Mouse (Mus musculus) olfactory bulb, adult 2 months (tissue): ENCODE measurements at regions not wholly inside any gene's neighbourhood (a gene's known extent, or its start where the extent isn't known, plus 50 kb on each side); places are given as distances from the start of the nearest gene placed in this dataset.

Experiments used
- H3K27ac ChIP-seq: fragments of 200-500 bp; 2 replicates; pipeline ENCODE4 v1.5.1; 2012; ENCODE audit warnings: low read depth, low read length; ENCODE audit not compliant: insufficient read depth
- H3K4me1 ChIP-seq: fragments of 200-500 bp; 2 replicates; pipeline ENCODE4 v1.6.1; 2012; ENCODE audit warnings: low read length; ENCODE audit not compliant: control insufficient read depth, insufficient read depth
- H3K4me3 ChIP-seq: fragments of 200-500 bp; 2 replicates; pipeline ENCODE4 v1.5.1; 2012; ENCODE audit warnings: mild to moderate bottlenecking, low read depth, low read length, moderate library complexity; ENCODE audit not compliant: insufficient read depth
- CTCF ChIP-seq: fragments of 200-500 bp; IDR thresholded peaks from 2 replicates; pipeline ENCODE4 v1.5.1; 2012; ENCODE audit warnings: low read depth, mild to moderate bottlenecking, low read length, moderate library complexity; ENCODE audit not compliant: insufficient read depth
- POLR2A ChIP-seq: fragments of 200-500 bp; IDR thresholded peaks from 2 replicates; pipeline ENCODE4 v1.6.1; 2012; ENCODE audit warnings: mild to moderate bottlenecking, low read depth, low read length, moderate library complexity; ENCODE audit not compliant: insufficient read depth
- WGBS: fragments of 180-500 bp; shearing (Covaris S2); methylation state at CpG from one replicate; pipeline ENCODE4 v1.1.7; 2018; 5-methylcytosine and 5-hydroxymethylcytosine counted together

- Histone ChIP-seq H3K4me1 (peaks cover 2% of the 10 kb centered on the region; the same call in 1 of the 2 replicates), H3K27ac (no peak overlapping the region), H3K4me3 (no peak overlapping the region)
- WGBS: 61% methylated on average over 11 of the region's 11 CpGs
- no peak for TF ChIP-seq CTCF
- TF ChIP-seq POLR2A: no peak
Observed at GRCm38 (mm10) chr4:81177443-81178041, 265.1 kb downstream of the Mpdz start.

DNA sequence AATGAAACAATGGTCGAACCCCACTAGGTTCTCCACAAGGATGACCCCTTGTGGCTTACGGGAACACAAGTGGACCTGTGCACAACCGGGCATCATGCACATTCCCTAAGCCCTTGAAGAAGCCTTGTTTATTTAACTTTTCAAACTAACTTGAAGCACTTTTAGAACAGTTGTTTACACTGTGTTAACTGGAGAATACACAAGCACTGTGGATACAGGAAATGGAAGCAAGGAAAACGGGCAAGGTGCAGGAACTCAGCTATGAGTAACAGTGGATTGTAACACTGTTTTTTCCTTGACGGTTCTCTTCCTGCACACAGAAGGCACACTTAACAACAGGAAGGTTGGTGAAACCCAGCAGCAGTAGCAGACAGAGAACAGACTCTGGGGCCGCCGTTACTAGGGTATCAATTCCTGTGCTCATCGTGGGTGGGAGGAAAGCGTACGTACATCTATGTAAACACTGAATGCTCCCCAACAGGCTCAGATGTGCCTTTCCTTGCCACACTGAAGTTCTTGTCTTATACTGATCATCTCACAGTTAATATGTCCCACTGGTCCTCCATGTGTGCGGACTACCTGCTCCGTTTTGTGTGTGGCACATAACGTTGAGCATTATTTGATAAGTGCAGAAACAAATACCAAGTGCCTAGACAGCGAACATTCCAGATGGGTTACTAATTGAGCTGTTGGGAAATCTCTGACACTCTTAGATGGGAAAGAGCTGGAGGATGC, 264.4 kb downstream of the Mpdz start:
- no peak for TF ChIP-seq POLR2A
- TF ChIP-seq CTCF: no peak
- WGBS: 73% methylated on average over 14 of the region's 14 CpGs
- Histone ChIP-seq H3K4me3 (no peak overlapping the region), H3K27ac (no peak overlapping the region), H3K4me1 (peaks cover 2% of the 10 kb centered on the region; the same call in 1 of the 2 replicates)

DNA sequence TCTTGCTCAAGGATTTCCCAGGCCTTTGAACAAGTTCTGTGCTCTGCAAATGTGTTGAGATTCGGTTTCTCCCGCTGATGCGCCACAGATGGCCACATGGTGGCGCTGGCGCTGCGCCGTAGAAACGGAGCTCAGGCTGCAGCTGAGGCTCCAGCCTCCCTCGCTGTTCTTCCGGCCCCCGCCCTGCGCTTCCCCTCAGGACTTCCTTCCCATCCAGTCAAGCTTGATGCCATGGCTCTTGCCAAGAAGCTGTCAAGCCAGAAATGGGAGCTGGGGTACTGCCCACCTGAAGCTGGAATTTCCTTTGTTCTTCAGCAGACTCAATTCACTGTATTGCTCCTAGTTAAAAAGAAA, 263.9 kb downstream of the Mpdz start:
- H3K27ac ChIP-seq: no peak overlapping the region
- TF ChIP-seq CTCF (peak; percentile 95), POLR2A (no peak)
- no peak overlapping the region for H3K4me3 ChIP-seq
- H3K4me1 ChIP-seq: peaks cover 2% of the 10 kb centered on the region; the same call in 1 of the 2 replicates
- under 1% methylated on average over 12 of the region's 12 CpGs for WGBS

GRCm38 (mm10) chr4:81216123-81216522, 226.5 kb downstream of the Mpdz start:
- TF ChIP-seq POLR2A (no peak), CTCF (no peak)
- H3K4me1 ChIP-seq: no peaks in the 10 kb centered on the region
- H3K4me3 ChIP-seq: no peak overlapping the region
- H3K27ac ChIP-seq: no peak overlapping the region
- 91% methylated on average over 1 of the region's 1 CpGs for WGBS

- H3K27ac ChIP-seq: no peak overlapping the region
- WGBS: 12% methylated on average over 11 of the region's 11 CpGs
- no peak overlapping the region for H3K4me3 ChIP-seq
- no peak for TF ChIP-seq POLR2A
- no peak for TF ChIP-seq CTCF
- no peaks in the 10 kb centered on the region for H3K4me1 ChIP-seq
Observed at GRCm38 (mm10) chr4:81217979-81218378, 224.6 kb downstream of the Mpdz start.

DNA sequence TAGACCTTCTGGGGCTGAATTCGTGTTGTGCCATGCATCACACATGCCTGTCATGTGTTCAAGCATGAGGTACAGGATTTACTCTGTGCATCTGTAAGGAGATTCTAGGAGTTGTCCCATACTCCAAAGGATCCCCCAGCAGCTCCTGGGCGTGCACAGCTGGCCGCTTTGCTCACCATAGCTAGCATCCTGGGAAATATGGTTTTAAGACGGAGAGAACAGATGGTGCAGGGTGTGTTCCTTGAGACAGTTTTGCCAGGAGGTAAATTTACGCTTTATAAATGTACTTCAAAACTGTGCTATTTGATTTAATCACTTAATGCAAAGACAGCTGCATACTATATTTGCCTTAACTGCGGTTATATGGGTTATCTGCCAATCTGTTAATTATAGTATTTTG, 220.6 kb downstream of the Mpdz start:
- WGBS: 86% methylated on average over 6 of the region's 6 CpGs
- Histone ChIP-seq H3K27ac (no peak overlapping the region), H3K4me3 (no peak overlapping the region), H3K4me1 (no peaks in the 10 kb centered on the region)
- TF ChIP-seq CTCF (no peak), POLR2A (no peak)

- Histone ChIP-seq H3K4me1 (no peaks in the 10 kb centered on the region), H3K4me3 (no peak overlapping the region), H3K27ac (no peak overlapping the region)
- TF ChIP-seq POLR2A (no peak), CTCF (no peak)
- 52% methylated on average over 5 of the region's 5 CpGs for WGBS
Observed at GRCm38 (mm10) chr4:81222468-81223175, 220.0 kb downstream of the Mpdz start.
